Mouse (Mus musculus) small intestine, adult 2 months (tissue): ENCODE data around the gene Ptcd1. TPM values are rescaled to one million over a fixed set of nuclear protein-coding genes. Genes with fewer than 3 reads are reported as not detected.
A peak's percentile ranks its signal among the peaks of the same experiment; 100 is the strongest.
"Not testable (repeated sequence)": the region's sequence is repeated elsewhere in the genome, so short reads cannot be mapped to it uniquely, and the experiment has no call there.

Experiments
- H3K27ac ChIP-seq: fragments of 200-500 bp; 2 replicates; pipeline ENCODE4 v1.5.1; 2012; ENCODE audit warnings: low read depth, low read length, control low read depth, inconsistent platforms; ENCODE audit not compliant: insufficient read depth
- H3K27me3 ChIP-seq: fragments of 200-500 bp; 2 replicates; pipeline ENCODE4 v1.6.1; 2012; ENCODE audit warnings: mild to moderate bottlenecking, moderate library complexity, low read length, inconsistent platforms; ENCODE audit not compliant: control insufficient read depth, insufficient read depth
- H3K36me3 ChIP-seq: fragments of 200-500 bp; 2 replicates; pipeline ENCODE4 v1.6.1; 2012; ENCODE audit warnings: mild to moderate bottlenecking, low read length, control low read depth, inconsistent platforms; ENCODE audit not compliant: control insufficient read depth, insufficient read depth
- H3K4me1 ChIP-seq: fragments of 200-500 bp; 2 replicates; pipeline ENCODE4 v1.6.1; 2012; ENCODE audit warnings: low read length, inconsistent platforms, mixed read lengths; ENCODE audit not compliant: control insufficient read depth, insufficient read depth, insufficient read length
- H3K4me3 ChIP-seq: fragments of 200-500 bp; 2 replicates; pipeline ENCODE4 v1.5.1; 2012; ENCODE audit warnings: low read depth, mild to moderate bottlenecking, control low read depth, inconsistent platforms, low read length, moderate library complexity
- CTCF ChIP-seq: fragments of 200-500 bp; IDR thresholded peaks from 2 replicates; pipeline ENCODE4 v1.5.1; 2012; ENCODE audit warnings: low read depth, mild to moderate bottlenecking, control low read depth, inconsistent platforms, low read length, moderate library complexity, mixed read lengths; ENCODE audit not compliant: insufficient replicate concordance, insufficient read length; ENCODE audit errors: extremely low read depth
- POLR2A ChIP-seq: fragments of 200-500 bp; IDR thresholded peaks from 2 replicates; pipeline ENCODE4 v1.6.1; 2012; ENCODE audit warnings: low read depth, mild to moderate bottlenecking, control low read depth, inconsistent platforms, low read length, moderate library complexity
- WGBS: fragments of 180-500 bp; shearing (Covaris S2); methylation state at CpG from one replicate; pipeline ENCODE4 v1.1.7; 2018; 5-methylcytosine and 5-hydroxymethylcytosine counted together
- polyA plus RNA-seq: library from polyadenylated mRNA; depleted of rRNA; stranded (reverse); fragments of >200 nt; gene quantifications from 2 replicates; pipeline ENCODE4 v1.2.3, GENCODE M21; 2012

The Ptcd1 gene
- polyA plus RNA-seq, 1 experiment: 11.6 TPM

DNA sequence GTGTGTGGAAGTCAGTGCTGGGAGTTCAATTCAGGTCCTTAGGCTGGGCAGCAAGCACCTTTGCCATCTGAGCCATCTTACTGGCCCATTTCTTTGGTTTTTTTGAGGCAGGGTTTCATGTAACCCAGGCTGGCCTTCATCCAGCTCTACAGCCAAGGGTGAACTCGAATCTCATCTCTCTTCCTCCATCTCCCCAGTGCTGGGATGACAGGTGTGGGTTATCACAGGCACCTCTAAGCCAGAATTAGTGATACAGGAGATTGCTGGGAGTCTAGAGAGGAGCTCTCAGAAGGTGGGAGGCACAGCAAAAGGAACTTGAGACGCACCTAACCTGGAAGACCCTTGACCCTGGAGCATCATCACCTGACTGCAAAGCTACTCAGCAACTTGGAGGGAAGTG is 53.5 kb downstream of the Ptcd1 start:
- peaks cover 17% of the 10 kb centered on the region for H3K4me1 ChIP-seq
- peak overlapping the region; percentile 53 for H3K27ac ChIP-seq
- peak overlapping the region; percentile 99 for H3K4me3 ChIP-seq
- 5% methylated on average over 2 of the region's 2 CpGs for WGBS
- no peaks in the 10 kb centered on the region for H3K27me3 ChIP-seq
- H3K36me3 ChIP-seq: peaks cover 14% of the 10 kb centered on the region; the same call in 1 of the 2 replicates
- TF ChIP-seq POLR2A (no peak), CTCF (no peak)

DNA sequence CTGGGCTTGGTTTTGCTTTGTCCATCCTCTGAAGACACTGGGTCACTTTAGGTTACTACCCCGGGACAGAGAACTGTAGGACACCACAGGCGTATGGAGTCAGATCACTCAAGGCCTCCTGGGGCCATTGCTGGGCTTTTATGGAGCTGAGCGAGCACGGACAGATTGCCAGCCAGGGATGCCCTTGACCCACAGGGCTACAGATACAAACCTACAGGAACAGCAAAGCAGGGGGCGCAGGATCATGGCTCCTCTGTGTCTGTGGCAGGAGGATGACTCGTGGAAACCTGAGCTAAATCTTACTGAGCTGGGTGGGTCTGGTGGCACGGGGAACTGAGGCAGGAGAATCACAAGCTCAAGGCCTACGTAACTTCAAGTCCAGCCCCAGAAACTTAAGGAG is 54.3 kb downstream of the Ptcd1 start:
- no peak overlapping the region for H3K27ac ChIP-seq
- no peak for TF ChIP-seq CTCF
- no peak for TF ChIP-seq POLR2A
- H3K27me3 ChIP-seq: no peaks in the 10 kb centered on the region
- H3K4me1 ChIP-seq: peaks cover 13% of the 10 kb centered on the region
- 88% methylated on average over 8 of the region's 8 CpGs for WGBS
- H3K36me3 ChIP-seq: peaks cover 22% of the 10 kb centered on the region
- H3K4me3 ChIP-seq: no peak overlapping the region

- H3K4me1 ChIP-seq: peaks cover 11% of the 10 kb centered on the region
- no peak overlapping the region for H3K4me3 ChIP-seq
- no peak overlapping the region for H3K27ac ChIP-seq
- TF ChIP-seq CTCF: no peak
- no peak for TF ChIP-seq POLR2A
- WGBS: 89% methylated on average over 6 of the region's 6 CpGs
- no peaks in the 10 kb centered on the region for H3K27me3 ChIP-seq
- H3K36me3 ChIP-seq: peaks cover 39% of the 10 kb centered on the region
Observed at GRCm38 (mm10) chr5:145110401-145110800, 56.5 kb downstream of the Ptcd1 start.

DNA sequence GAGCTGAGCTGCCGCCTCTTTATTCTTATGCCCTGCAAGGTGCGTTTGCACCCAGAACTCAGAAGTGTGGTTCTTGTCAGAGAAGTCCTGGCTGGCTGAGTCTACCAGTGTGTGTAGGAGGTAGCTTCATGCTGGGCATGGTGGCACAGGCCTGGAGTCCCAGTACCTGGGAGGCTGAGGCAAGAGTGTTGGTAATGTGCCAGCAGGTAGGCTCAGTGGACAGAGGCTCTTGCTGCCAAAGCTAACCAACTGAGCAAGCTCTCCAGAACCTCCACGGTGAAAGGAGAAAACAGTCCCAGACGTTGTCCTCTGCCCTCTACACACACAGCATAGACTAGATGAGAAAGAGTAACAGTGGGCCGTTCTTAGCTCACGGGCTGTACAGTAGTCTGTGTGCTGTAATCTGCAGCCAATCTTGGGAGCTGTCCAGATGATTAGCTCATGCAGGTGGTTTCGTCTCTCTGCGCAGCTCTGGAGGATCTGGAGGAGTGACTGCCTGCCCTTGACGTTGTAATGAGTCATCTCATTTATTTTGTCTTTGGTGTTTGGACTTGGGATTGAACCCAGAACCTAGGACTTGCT is 61.1 kb downstream of the Ptcd1 start:
- H3K36me3 ChIP-seq: peaks cover 71% of the 10 kb centered on the region

DNA sequence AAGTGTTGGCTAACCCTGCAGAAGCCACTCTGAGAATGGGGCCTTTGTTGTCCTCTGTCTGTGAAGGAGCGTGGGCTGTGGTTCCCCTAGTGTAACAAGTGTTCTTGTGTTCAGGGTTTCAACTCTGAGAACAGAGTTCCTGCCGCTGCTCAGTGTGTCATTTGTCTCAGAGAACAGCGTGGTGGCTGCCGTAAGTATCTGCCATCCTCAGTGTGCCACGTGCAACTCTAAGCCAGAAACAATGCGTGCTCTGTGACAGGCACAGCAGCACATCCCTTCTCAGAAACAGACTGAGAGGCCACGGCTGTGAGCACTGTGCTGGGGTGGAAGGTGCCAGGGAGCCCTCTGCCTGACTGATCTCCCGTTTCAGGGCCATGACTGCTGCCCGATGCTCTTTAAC is 62.6 kb downstream of the Ptcd1 start:
- Histone ChIP-seq H3K27ac (no peak overlapping the region), H3K36me3 (peaks cover 74% of the 10 kb centered on the region), H3K4me3 (no peak overlapping the region), H3K4me1 (peaks cover 34% of the 10 kb centered on the region), H3K27me3 (no peaks in the 10 kb centered on the region)
- TF ChIP-seq POLR2A: no peak
- TF ChIP-seq CTCF: no peak
- WGBS: 93% methylated on average over 9 of the region's 9 CpGs

More for the DNA sequence above, 61.1 kb downstream of the Ptcd1 start:
- Histone ChIP-seq H3K4me1 (peaks cover 25% of the 10 kb centered on the region), H3K27ac (peak overlapping the region; percentile 89), H3K27me3 (no peaks in the 10 kb centered on the region), H3K4me3 (no peak overlapping the region)
- TF ChIP-seq POLR2A (no peak), CTCF (no peak)
- WGBS: 50% methylated on average over 9 of the region's 9 CpGs

DNA sequence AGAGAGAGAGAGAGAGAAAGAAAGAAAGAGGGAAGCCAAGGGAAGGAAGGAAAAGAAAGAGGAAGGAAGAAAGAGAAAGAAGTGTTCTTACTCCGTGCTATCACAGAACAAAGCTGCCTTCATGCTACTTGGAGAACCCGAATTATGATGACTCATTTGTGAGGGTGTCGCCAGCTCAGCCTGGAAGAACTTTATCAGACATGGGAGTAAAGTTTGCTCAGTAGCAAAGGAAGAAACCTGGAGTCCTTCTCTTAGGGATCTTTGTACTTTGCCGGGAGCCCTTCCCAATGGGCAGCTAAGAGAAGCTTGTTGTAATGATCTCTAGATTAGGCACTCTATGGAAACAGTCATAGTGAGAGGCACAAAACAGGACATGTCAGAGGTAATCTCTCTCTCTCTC is 64.2 kb downstream of the Ptcd1 start:
- Histone ChIP-seq H3K27ac (peak overlapping the region; percentile 87), H3K4me3 (no peak overlapping the region), H3K4me1 (peaks cover 34% of the 10 kb centered on the region), H3K27me3 (no peaks in the 10 kb centered on the region), H3K36me3 (peaks cover 72% of the 10 kb centered on the region)
- 28% methylated on average over 4 of the region's 4 CpGs for WGBS
- TF ChIP-seq CTCF (no peak), POLR2A (no peak)

DNA sequence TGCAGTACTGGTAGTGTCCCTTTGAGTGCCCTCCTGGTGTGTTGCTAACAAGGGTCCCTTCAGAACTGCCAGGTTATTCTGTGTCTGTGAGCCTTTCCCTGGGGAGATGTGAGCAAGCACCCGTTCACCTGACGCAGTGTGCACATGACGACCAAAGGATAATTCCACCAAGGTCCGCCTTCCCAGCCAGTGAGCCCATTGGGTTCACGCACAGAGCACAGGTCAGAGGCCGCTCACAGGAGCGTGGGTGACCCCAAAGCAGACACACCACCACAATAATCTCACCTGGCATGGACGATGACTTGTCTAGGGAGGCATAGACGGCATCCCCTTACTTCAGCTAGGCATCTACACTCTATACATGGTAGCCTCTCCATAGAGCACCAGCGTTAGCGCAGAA is 65.5 kb downstream of the Ptcd1 start:
- not testable (repeated sequence) for H3K4me3 ChIP-seq, H3K27me3 ChIP-seq
- Histone ChIP-seq H3K27ac (peak overlapping the region; percentile 27; the same call in 1 of the 2 replicates), H3K4me1 (peaks cover 34% of the 10 kb centered on the region), H3K36me3 (peaks cover 70% of the 10 kb centered on the region)
- WGBS: 96% methylated on average over 11 of the region's 11 CpGs

DNA sequence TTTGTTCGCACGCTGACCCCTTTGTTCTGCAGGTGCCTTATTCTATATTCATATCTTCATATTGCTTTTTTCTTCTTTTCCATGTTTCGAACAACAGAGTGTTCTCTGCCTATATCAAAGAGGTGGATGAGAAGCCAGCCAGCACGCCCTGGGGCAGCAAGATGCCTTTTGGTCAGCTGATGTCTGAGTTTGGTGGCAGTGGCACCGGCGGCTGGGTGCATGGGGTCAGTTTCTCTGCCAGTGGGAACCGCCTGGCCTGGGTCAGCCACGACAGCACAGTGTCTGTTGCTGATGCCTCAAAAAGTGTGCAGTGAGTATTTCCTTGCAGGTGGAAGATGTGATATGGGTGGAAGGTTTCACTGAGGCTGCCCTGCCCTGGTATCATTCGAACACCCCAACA is 65.9 kb downstream of the Ptcd1 start:
- no peak overlapping the region for H3K4me3 ChIP-seq
- peaks cover 31% of the 10 kb centered on the region for H3K4me1 ChIP-seq
- no peaks in the 10 kb centered on the region for H3K27me3 ChIP-seq
- H3K36me3 ChIP-seq: peaks cover 71% of the 10 kb centered on the region
- H3K27ac ChIP-seq: no peak overlapping the region
- 97% methylated on average over 9 of the region's 9 CpGs for WGBS
- TF ChIP-seq POLR2A: no peak
- no peak for TF ChIP-seq CTCF
